Mouse (Mus musculus): ENCODE measurements at regions not wholly inside any gene's neighbourhood (a gene's known extent, or its start where the extent isn't known, plus 50 kb on each side); places are given as distances from the start of the nearest gene placed in this dataset.

- DNase-seq, result no peak
Measured at GRCm38 (mm10) chr5:125843259-125843658, 311.7 kb downstream of the Tmem132b start.

GRCm38 (mm10) chr5:125849722-125850121 is 318.1 kb downstream of the Tmem132b start:
- no peak for DNase-seq

DNA sequence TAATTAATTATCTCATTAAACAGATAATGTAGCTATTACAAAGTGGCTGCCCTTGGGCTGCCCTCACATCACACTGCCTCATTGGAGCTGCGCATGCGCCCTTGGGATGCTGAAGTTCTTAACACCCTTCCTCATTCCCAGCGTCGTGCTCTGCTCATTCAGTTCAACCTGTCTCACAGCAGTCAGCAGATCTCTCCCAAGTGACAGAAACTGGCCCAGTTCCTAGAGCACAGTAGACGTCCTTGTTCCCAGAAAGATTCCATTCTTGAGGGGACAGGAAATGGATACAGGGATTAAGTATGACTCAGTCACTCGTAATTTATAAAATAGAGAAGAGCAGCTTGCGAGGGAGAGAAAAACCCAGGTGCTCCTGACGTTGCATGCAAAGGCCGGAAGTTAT is 344.7 kb downstream of the Tmem132b start:
- DNase-seq, result no peak

GRCm38 (mm10) chr5:125888840-125889239 is 357.3 kb downstream of the Tmem132b start:
- DNase-seq, result no peak

- no peak for DNase-seq
Measured at GRCm38 (mm10) chr5:125893864-125894263, 362.3 kb downstream of the Tmem132b start.

DNA sequence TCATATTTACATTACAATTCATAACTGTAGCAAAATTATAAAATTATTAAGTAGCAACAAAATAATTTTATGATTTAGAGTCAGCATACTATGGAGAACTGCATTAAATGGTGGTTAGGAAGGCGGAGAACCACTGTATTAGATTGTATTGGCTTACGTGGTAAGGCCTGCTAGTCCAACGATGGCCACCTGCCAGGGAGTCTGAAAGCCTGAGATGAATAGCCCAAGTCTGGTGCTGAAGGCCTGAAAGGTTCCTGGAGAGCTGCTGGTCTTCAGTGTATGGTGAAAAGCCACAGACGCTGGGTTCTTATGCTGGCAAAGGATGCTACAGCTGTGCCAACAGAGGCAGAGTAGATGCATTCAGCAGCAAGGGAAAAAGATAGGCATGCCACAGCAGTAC is 370.5 kb downstream of the Tmem132b start:
- no peak for DNase-seq

DNA sequence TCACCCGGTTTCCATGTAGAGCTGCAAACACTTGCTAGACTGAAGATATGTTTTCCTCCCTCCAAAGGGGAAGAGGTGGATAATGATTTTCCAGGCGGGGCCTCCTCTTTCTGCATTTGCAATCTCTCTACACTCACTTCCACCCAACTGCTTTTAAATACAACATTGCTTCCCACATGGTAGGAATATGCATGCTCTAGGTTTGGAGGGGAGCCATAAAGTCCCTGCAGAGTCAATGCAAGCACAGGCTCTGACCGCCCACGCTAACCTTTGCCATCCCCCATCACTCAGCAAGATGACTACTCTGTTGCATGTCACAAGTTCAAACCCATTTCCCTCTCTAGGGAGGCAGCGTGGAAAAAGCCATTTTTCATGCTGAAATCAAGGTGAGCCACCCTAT is 372.9 kb downstream of the Tmem132b start:
- DNase-seq, result no peak

DNA sequence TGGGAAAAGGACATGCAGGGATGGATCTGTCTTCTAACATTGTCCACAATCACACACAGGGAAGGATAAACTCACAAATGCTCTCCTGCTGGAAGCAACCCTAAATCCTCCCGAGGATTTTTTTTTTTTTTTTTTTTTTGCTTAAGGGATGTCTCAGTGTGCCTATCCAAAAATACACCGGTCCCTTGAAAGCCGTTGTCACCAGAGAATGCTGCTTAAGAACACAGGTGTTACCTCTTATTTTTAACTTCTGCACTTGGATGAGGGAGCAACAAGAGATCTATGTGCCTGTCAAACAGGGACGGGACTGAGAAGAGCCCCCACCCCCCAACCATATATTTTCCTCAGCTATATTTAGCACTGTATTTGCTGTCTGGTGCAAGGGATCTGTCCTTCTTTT is 375.8 kb downstream of the Tmem132b start:
- no peak for DNase-seq

- no peak for DNase-seq
Measured at GRCm38 (mm10) chr5:125907909-125908308, 376.3 kb downstream of the Tmem132b start.

DNA sequence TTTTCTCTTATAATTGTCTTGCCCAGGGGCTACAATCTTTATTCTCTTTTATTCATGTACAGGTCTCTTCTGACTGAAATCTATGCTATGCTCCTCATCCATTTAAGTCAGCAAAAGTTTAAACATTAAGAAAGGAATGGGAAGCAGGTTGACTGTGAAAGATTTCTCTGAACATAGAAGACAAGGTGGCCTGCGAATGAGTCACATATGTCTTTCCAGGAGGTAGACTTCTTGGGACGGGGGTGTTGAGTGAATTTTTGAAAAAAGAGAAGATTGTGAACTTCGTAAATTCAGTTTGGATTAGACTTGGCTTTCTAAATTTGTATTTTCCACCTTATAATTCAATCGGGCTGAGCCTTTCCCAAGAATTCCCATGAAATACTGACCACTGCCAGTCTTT is 384.3 kb downstream of the Tmem132b start:
- DNase-seq, result no peak

GRCm38 (mm10) chr5:125920965-125921364 is 389.4 kb downstream of the Tmem132b start:
- no peak for DNase-seq

- no peak for DNase-seq
Measured at GRCm38 (mm10) chr5:125925856-125926497, 394.4 kb downstream of the Tmem132b start.

- DNase-seq, result peak; percentile 34
Measured at GRCm38 (mm10) chr5:125931502-125931901, 399.9 kb downstream of the Tmem132b start.

- DNase-seq, result no peak
Measured at GRCm38 (mm10) chr5:125939416-125939815, 407.8 kb downstream of the Tmem132b start.

GRCm38 (mm10) chr5:125946729-125947128 is 415.2 kb downstream of the Tmem132b start:
- DNase-seq, result no peak

DNA sequence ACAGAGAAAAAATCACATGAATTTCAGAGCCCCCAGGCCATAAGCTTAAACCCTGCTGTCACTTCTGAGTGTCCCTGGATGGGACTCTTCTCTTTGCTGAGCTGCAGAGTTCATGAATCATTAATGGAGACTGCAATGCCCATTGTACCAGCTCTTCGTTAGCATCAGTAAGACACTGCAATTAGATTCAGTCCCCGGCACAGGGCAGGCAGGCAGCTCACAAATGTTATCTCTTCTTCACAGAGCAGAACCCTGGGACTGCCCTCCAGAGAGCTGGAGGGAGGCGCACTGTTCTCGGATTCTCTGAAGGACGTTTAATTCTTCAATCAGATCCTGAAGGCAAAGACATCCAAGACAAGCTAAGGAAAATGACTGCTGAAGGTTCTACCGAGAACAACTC is 420.1 kb downstream of the Tmem132b start:
- DNase-seq, result no peak

GRCm38 (mm10) chr5:125964039-125964438 is 432.5 kb downstream of the Tmem132b start:
- DNase-seq, result no peak

GRCm38 (mm10) chr5:125968151-125968550 is 436.6 kb downstream of the Tmem132b start:
- DNase-seq, result no peak

- DNase-seq, result no peak
Measured at GRCm38 (mm10) chr5:125974035-125974434, 442.5 kb downstream of the Tmem132b start.

DNA sequence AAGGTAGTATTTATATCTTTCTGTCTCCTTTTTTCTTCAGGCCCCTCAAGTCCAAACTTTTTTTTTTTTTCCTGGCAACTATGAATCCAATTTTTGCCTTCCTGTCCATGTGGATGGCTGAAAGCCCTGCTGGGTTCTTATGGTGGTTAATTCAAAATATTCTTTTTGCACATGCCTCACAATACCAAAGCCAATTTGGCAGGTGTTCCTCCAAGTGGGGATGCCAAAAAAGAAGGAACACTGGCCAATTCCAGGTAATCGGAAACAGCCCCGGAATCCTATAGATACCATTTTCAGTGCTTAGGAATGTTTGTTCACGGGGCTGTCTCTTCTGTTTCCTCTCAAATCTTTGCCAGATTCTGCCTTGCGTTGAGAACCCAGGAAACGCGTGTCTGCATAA is 448.2 kb downstream of the Tmem132b start:
- DNase-seq, result peak; percentile 10

DNA sequence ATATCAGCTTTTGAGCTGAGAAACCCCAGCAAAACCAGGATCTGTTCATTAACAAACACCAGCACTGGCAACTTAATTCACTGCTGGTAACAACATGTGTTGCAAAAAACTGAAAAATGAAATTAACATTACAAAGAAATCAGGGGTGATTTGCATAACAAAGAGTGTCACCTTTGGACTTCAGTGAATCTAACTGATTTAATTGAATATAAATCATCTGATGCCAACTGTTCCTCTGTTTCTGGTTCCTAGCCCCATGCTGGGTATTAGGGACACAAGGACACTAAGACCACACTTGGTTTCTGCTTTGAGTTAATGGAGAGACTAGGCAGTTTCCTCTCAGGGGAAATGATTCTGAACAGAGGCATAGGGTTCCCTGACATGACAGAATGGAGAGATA is 453.8 kb downstream of the Tmem132b start:
- DNase-seq, result no peak

GRCm38 (mm10) chr5:125997173-125997572 is 465.6 kb downstream of the Tmem132b start:
- no peak for DNase-seq

DNA sequence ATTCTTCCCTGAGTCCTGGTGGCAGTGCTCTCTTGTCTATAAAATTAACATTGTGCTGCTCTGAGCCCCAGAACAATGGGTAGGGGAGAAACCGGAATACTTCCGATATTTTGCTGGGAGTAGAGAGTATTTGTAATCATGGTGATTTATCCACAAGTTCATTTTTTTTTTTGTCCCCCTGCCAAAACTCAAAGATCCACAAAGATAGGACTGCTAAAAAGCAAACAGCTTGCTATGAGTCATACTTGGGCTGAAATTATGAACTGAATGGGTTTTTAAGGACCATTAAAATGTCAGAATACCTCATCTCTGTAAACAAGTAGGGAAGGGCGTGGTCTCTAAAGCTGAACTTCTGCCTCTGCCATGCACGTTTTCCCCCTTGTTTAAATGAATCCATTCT is 476.3 kb downstream of the Tmem132b start:
- no peak for DNase-seq

DNA sequence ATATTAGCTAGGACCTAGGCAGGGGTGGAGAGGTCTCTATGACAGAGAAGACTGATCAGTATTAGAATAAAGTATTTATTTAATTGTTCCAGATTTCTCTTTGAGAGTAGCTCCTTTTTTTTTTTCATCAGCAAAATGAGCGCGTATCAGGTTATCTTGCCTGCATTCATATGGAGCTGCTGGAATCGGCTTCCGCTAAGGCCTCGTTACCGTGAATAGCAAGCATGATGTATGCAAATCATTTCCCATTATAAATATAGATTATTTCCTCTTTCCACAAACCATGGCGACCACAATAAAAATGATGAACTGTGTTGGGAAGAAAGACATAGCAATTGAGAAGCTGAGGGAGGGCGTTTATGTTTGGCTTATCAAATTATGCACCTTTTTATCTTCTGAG is 476.7 kb downstream of the Tmem132b start:
- no peak for DNase-seq

GRCm38 (mm10) chr5:126019781-126020180 is 488.2 kb downstream of the Tmem132b start:
- no peak for DNase-seq
